Mouse (Mus musculus): Measurements from ENCODE around the gene Fgfr2.

GRCm38 (mm10) chr7:133112351-133112831 lies 10.8 kb downstream of the Fgfr2 start:
- TF ChIP-seq CTCF (IDR thresholded peaks at IDR 0.05) (no peak), EP300 (IDR thresholded peaks at IDR 0.05) (no peak)
